Mouse (Mus musculus): ENCODE data around the gene Mylk2.

Mylk2 gene

GRCm38 (mm10) chr2:152911432-152911831 lies 280 bp downstream of the Mylk2 start:
- DNase-seq (ENCODE audit: extremely low read depth, insufficient read length, low spot score): no peak

DNA sequence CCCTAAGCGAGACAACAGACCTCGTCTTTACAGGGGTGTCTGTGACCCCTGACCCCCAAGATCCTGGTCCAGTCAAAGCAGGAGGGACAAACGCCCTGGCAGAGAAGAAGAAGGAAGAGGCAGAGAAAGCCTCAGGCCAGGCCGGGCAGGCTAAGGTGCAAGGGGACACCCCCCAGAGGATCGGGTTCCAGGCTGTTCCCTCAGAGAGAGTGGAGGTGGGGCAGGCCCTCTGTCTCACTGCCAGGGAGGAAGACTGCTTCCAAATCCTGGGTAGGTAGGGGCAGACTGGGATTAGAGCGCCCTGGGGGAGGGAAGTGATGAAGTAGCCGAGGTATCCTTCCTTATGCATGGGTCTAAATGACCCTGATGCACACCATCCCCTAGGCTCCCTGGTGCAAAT lies 2.3 kb downstream of the Mylk2 start:
- DNase-seq (ENCODE audit: extremely low read depth, insufficient read length, low spot score): no peak

DNA sequence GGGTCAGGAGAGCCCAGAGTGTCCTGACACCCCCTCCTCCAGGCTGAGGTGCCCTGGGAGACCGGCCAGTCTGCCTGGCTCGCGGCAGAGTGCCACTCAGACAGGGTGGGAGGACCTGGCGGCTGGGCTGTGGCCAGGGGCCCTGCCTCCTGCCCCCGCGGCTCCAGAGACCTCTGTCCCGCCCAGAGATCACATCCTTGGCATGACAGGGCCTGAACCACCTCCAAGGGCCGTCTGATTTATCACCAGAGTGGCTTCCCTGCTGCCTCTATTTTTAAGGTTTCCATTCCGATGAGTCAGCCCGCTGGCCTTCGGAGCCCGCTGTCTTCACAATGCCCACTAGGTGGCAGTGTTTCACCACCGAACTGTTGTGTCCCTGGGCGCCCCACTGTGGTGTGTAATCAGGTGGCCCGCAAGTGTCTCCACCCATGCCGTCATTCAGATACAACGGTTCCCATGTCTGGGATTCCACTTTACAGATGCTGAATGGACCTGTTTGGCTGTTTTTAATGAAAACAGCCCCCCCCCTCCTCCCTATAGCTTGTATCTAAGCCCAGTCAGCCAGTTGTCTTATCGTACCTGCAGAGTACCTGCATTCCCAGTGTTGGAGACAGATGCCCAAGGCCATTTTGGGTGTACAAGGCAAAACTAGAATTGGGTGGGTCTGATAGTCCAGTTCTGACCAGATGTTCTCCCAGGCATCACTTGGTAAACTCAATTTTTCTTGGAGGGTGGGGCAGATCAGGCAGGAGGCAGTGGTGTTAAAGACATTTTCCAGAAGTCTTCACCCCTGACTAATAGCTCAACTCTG lies 3.4 kb downstream of the Mylk2 start:
- DNase-seq (ENCODE audit: extremely low read depth, insufficient read length, low spot score): peak; percentile 83

GRCm38 (mm10) chr2:152915453-152915852 lies 4.3 kb downstream of the Mylk2 start:
- no peak for DNase-seq (ENCODE audit: extremely low read depth, insufficient read length, low spot score)

DNA sequence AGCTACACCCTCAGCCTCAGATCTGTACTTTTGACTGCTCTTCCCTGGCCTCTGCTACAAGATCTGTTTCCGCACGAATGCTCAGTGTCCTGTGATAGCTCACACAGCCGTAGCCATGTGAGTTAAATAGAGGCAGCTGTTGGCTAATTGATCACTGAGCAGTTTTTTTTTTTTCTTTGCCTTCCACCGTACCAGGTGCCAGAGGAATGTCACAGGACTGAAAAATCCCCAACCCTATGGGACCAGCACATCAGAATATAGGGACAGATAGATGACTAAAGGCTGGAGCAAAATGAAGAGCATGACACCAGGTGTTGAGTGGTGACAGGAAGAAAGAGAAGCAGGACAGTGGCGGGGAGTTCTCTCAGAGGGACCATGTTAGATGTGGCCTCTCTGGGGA lies 5.0 kb downstream of the Mylk2 start:
- DNase-seq (ENCODE audit: extremely low read depth, insufficient read length, low spot score): no peak

DNA sequence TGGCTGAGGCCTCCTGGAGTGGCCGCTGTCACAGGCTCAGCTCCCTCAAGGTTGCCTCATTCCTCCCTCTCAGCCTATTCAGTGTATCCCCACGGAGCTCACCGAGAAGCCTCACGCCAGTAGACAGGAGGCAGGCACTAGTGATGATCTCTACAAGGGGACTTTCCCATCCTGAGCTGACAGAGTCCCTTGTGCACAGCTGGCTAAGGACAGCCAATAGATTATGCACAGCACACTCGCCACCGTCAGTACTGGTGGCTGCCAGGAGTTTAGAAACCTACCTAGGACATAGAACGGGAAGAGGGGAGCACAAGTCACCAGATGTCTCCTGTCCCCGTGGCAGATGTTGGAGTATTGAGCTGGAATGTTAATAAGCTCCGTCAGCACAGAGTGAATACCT lies 6.5 kb downstream of the Mylk2 start:
- no peak for DNase-seq (ENCODE audit: extremely low read depth, insufficient read length, low spot score)

- DNase-seq (ENCODE audit: extremely low read depth, insufficient read length, low spot score): no peak
Measured at GRCm38 (mm10) chr2:152922376-152922775, 11.2 kb downstream of the Mylk2 start.

- DNase-seq (ENCODE audit: extremely low read depth, insufficient read length, low spot score): no peak
Measured at GRCm38 (mm10) chr2:152923621-152924020, 12.5 kb downstream of the Mylk2 start.

- peak; percentile 65 for DNase-seq (ENCODE audit: extremely low read depth, insufficient read length, low spot score)
Measured at GRCm38 (mm10) chr2:152924128-152924527, 13.0 kb downstream of the Mylk2 start.

DNA sequence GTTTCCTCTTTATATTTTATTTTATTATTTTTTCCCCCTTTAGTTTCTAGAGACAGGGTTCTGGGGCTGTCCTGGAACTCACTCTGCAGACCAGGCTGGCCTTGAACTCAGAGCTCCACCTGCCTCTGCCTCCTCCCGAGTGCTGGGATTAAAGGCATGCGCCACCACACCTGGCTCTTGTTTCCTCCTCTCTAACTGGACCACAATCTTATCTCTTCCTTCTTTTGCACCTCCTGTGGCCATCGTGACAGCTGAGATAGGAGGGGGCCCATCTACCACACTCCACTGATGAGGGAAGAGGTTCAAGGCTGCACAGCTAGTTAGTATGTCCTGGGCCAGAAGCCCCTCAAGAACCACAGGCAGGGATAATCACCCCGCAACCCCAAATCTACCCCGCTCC lies 13.4 kb downstream of the Mylk2 start:
- no peak for DNase-seq (ENCODE audit: extremely low read depth, insufficient read length, low spot score)

GRCm38 (mm10) chr2:152925189-152925872 lies 14.2 kb downstream of the Mylk2 start:
- DNase-seq (ENCODE audit: extremely low read depth, insufficient read length, low spot score): peak; percentile 98

GRCm38 (mm10) chr2:152926896-152927295 lies 15.7 kb downstream of the Mylk2 start:
- no peak for DNase-seq (ENCODE audit: extremely low read depth, insufficient read length, low spot score)

GRCm38 (mm10) chr2:152927371-152927770 lies 16.2 kb downstream of the Mylk2 start:
- DNase-seq (ENCODE audit: extremely low read depth, insufficient read length, low spot score): peak; percentile 82

GRCm38 (mm10) chr2:152928219-152928987 lies 17.3 kb downstream of the Mylk2 start:
- peak; percentile 60 for DNase-seq (ENCODE audit: extremely low read depth, insufficient read length, low spot score)

- DNase-seq (ENCODE audit: extremely low read depth, insufficient read length, low spot score): no peak
Measured at GRCm38 (mm10) chr2:152928988-152929370, 17.8 kb downstream of the Mylk2 start.

DNA sequence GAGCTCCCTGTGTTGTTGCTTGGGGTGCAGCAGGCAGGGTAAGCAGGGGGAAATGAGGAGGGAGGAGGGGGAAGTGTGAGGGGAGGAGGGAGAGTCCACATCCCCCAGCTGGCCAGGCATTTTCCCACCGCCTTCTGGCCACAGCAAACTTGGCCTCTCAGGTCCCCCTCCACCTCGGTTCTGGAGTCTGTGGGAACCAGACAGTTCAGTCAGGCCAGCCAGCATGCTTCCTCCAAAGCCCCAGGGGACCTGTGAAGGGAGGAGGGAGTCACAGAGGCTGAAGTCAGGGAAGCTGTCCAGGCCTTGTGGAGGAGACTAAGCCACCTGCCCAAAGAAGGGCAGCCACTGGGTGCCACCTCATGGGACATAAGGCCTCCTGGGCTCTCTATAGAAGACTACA lies 19.1 kb downstream of the Mylk2 start:
- peak; percentile 74 for DNase-seq (ENCODE audit: extremely low read depth, insufficient read length, low spot score)

- peak; percentile 62 for DNase-seq (ENCODE audit: extremely low read depth, insufficient read length, low spot score)
Measured at GRCm38 (mm10) chr2:152931456-152932160, 20.5 kb downstream of the Mylk2 start.

- peak; percentile 64 for DNase-seq (ENCODE audit: extremely low read depth, insufficient read length, low spot score)
Measured at GRCm38 (mm10) chr2:152933048-152933447, 21.9 kb downstream of the Mylk2 start, which contains the start of gene Foxs1. TSS of gene Foxs1 (minus strand) at chr2:152933208.

- DNase-seq (ENCODE audit: extremely low read depth, insufficient read length, low spot score): peak; percentile 57
Measured at GRCm38 (mm10) chr2:152933614-152934013, 22.5 kb downstream of the Mylk2 start.

DNA sequence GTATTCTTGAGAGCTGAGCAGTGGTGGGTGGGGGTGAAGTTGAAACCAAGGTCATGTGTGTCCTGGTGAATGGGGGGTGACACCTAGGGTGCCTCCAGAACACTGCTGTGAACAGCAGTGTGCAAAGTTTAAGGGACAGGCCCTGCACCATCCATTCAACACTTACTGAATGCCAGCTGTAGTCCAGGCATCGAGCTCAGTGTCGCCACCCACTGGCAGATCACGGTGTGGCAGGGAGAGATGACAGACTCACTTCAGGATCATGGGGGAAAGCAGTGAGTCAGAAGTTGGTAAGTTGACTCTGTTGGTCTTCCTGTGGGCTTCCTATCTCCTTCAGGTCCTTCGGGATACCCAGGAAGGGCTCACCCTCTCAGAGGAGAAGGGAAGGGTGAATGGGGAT lies 28.7 kb downstream of the Mylk2 start:
- DNase-seq (ENCODE audit: extremely low read depth, insufficient read length, low spot score): peak; percentile 67

- no peak for DNase-seq (ENCODE audit: extremely low read depth, insufficient read length, low spot score)
Measured at GRCm38 (mm10) chr2:152941106-152941505, 30.0 kb downstream of the Mylk2 start.

Data from 3134 (cell line).